Mouse (Mus musculus) midbrain, embryonic 10.5 days (tissue): ENCODE data around the gene Nudt8. TPM values are rescaled to one million over a fixed set of nuclear protein-coding genes. Genes with fewer than 3 reads are reported as not detected.
"Not testable (repeated sequence)": the region's sequence is repeated elsewhere in the genome, so short reads cannot be mapped to it uniquely, and the experiment has no call there.

Experiments used
- DNase-seq: peaks from one replicate; pipeline ENCODE4 v3.0.0-alpha.2; 2017; ENCODE audit warnings: low spot score
- H3K27ac ChIP-seq: fragments of 300-500 bp; sonication (generic); replicated peaks from 2 replicates; pipeline ENCODE4 v1.5.1; 2016; ENCODE audit warnings: mild to moderate bottlenecking
- H3K27me3 ChIP-seq: fragments of 300-500 bp; sonication (generic); 2 replicates; pipeline ENCODE4 v1.6.1; 2016; ENCODE audit warnings: low read depth, mild to moderate bottlenecking; ENCODE audit not compliant: poor library complexity, severe bottlenecking
- H3K36me3 ChIP-seq: fragments of 300-500 bp; sonication (generic); 2 replicates; pipeline ENCODE4 v1.6.1; 2016; ENCODE audit warnings: mild to moderate bottlenecking, moderate library complexity
- H3K4me1 ChIP-seq: fragments of 300-500 bp; sonication (generic); 2 replicates; pipeline ENCODE4 v1.6.1; 2016
- H3K4me3 ChIP-seq: fragments of 300-500 bp; sonication (generic); 2 replicates; pipeline ENCODE4 v1.5.1; 2016; ENCODE audit warnings: mild to moderate bottlenecking, moderate library complexity
- H3K9me3 ChIP-seq: fragments of 300-500 bp; sonication (generic); replicated peaks from 2 replicates; pipeline ENCODE4 v1.6.1; 2016; ENCODE audit warnings: mild to moderate bottlenecking
- WGBS: fragments of 180-500 bp; shearing (Covaris S2); methylation state at CpG from one replicate; pipeline ENCODE4 v1.1.7; 2016; 5-methylcytosine and 5-hydroxymethylcytosine counted together
- polyA plus RNA-seq: library from polyadenylated mRNA; unstranded; fragments of >200 nt; fragmentation: Nextera tagmentation; extraction: Ambion mirVana; gene quantifications from 2 replicates; pipeline ENCODE4 v1.2.1, GENCODE M21; 2016

The Nudt8 gene
- polyA plus RNA-seq, 1 experiment from 2014 or later = 20.2 TPM

DNA sequence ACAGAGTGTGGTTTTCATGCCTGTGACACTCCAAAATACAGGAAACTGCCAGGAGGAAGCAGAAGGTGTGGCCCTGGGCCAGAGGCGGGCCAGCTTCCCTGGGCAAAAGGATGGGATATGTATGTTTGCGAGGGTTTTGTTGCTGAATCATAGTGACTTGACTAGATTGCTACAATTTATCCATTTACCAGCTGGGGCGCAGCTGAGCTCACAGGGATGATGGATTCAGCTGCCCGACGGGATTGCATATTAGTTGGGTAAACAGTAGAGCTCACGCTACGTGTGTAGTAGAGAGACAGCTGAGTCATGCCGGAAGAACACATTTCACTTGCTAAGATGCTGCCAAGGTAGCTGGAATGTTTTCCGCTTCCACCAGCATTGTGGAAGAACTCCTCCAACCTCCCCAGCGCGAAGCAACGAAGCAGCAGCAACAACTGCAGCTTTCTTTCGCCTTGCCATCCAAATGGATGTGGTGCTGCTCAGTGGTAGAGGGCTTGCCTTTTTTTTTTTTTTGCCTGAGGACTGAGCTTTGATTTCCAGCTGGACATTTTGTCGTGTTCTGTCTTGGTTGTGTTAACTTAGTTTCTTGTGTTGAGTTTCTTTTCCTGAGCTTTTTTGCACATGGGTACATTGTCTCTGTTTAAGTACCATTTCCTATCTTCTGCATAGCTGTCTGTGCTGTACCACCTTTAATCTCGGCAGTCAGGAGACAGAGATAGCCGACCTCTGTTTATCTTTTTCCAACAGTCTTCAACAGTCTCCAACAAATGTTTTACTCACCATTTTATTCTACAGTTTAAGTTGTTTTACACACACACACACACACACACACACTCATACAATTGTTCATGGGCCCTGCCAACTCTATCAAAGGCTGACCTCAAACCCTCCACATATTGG is 45.8 kb downstream of the Nudt8 start, which contains the start of gene Gstp2:
Gene Gstp2 (minus strand): TSS at position 58 of the 900 bp plus-strand sequence.
- 66% methylated on average over 16 of the region's 16 CpGs for WGBS
- 0 out of 2 replicates have a peak, but pooled peaks cover 2% of the 10 kb centered on the region for H3K4me1 ChIP-seq
- no peaks in the 10 kb centered on the region for H3K9me3 ChIP-seq
- no peaks in the 10 kb centered on the region for H3K27me3 ChIP-seq
- H3K36me3 ChIP-seq = no peaks in the 10 kb centered on the region
- no peak within 1 kb of the TSS for H3K4me3 ChIP-seq
- peak; percentile 30 for DNase-seq
- H3K27ac ChIP-seq = no peak within 1 kb of the TSS

- Histone ChIP-seq H3K4me1 (0 out of 2 replicates have a peak, but pooled peaks cover 2% of the 10 kb centered on the region), H3K4me3 (no peak overlapping the region), H3K9me3 (no peaks in the 10 kb centered on the region), H3K36me3 (no peaks in the 10 kb centered on the region), H3K27me3 (no peaks in the 10 kb centered on the region), H3K27ac (no peak overlapping the region)
- DNase-seq = no peak
- WGBS = 85% methylated on average over 8 of the region's 8 CpGs
Observed at GRCm38 (mm10) chr19:4046866-4047254, 46.5 kb downstream of the Nudt8 start.

GRCm38 (mm10) chr19:4047859-4048258 is 47.5 kb downstream of the Nudt8 start:
- Histone ChIP-seq H3K9me3 (no peaks in the 10 kb centered on the region), H3K27ac (no peak overlapping the region), H3K4me1 (0 out of 2 replicates have a peak, but pooled peaks cover 2% of the 10 kb centered on the region), H3K36me3 (no peaks in the 10 kb centered on the region), H3K27me3 (no peaks in the 10 kb centered on the region), H3K4me3 (no peak overlapping the region)
- WGBS = 19% methylated on average over 4 of the region's 4 CpGs
- DNase-seq = peak; percentile 76

DNA sequence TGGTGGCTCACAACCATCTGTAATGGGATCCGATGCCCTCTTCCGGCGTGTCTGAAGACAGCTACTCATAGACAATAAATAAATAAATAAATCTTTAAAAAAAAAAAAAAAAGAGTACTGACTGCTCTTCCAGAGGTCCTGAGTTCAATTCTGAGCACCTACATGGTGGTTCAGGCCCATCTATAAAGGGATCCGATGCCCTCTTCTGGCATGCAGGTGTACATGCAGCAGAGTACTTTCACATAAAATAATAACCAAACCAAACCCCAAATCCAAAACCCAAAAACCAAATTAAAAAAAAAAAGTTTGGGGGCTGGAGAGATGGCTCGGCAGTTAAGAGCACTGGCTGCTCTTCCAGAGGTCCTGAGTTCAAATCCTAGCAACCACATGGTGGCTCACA is 48.7 kb downstream of the Nudt8 start:
- H3K36me3 ChIP-seq, H3K27me3 ChIP-seq, H3K9me3 ChIP-seq, H3K4me3 ChIP-seq, H3K27ac ChIP-seq, DNase-seq, H3K4me1 ChIP-seq: not testable (repeated sequence)
- 80% methylated on average over 5 of the region's 5 CpGs for WGBS

- no peak for DNase-seq
- Histone ChIP-seq H3K9me3 (no peaks in the 10 kb centered on the region), H3K4me3 (no peak overlapping the region), H3K36me3 (no peaks in the 10 kb centered on the region), H3K27ac (no peak overlapping the region), H3K4me1 (peaks cover 3% of the 10 kb centered on the region; the same call in 1 of the 2 replicates), H3K27me3 (no peaks in the 10 kb centered on the region)
- WGBS = 95% methylated on average over 5 of the region's 5 CpGs
Observed at GRCm38 (mm10) chr19:4051016-4051415, 50.6 kb downstream of the Nudt8 start.

Other genes with a start within 250 kb of the Nudt8 start
- gene Kmt5b, start 233.2 kb upstream of the Nudt8 start, polyA plus RNA-seq = 29.7 and 38.3 TPM in 2 replicates
- gene Chka, start 148.8 kb upstream of the Nudt8 start, polyA plus RNA-seq = 58.6 and 59.1 TPM in 2 replicates
- gene Tcirg1, start 93.4 kb upstream of the Nudt8 start, polyA plus RNA-seq = 17.0 and 17.6 TPM in 2 replicates
- 251 and 262 TPM in 2 replicates for gene Ndufs8, start 87.8 kb upstream of the Nudt8 start, polyA plus RNA-seq
- gene Aldh3b1, start 70.8 kb upstream of the Nudt8 start, polyA plus RNA-seq = 0.73 TPM in 2 replicates
- gene Unc93b1, start 65.4 kb upstream of the Nudt8 start, polyA plus RNA-seq = 5.1 and 8.0 TPM in 2 replicates
- not detected in 2 replicates for gene Aldh3b3, start 41.9 kb upstream of the Nudt8 start, polyA plus RNA-seq
- gene Aldh3b2, start 28.3 kb upstream of the Nudt8 start, polyA plus RNA-seq = 0.21 and 0.35 TPM in 2 replicates
- 1.1 and 2.0 TPM in 2 replicates for gene Acy3, start 14.0 kb upstream of the Nudt8 start, polyA plus RNA-seq
- not detected in 2 replicates for gene Tbx10, start 7.8 kb upstream of the Nudt8 start, polyA plus RNA-seq
- 2.4 and 2.8 TPM in 2 replicates for gene Gm49405, start within 50 bp of the Nudt8 start, polyA plus RNA-seq
- gene Doc2g, start 2.7 kb downstream of the Nudt8 start, polyA plus RNA-seq = 2.2 and 3.5 TPM in 2 replicates
- 188 and 207 TPM in 2 replicates for gene Ndufv1, start 12.2 kb downstream of the Nudt8 start, polyA plus RNA-seq
- gene Gstp1, start 37.4 kb downstream of the Nudt8 start, polyA plus RNA-seq = 400 and 417 TPM in 2 replicates
- 1.0 and 2.8 TPM in 2 replicates for gene Gstp2, start 45.4 kb downstream of the Nudt8 start, polyA plus RNA-seq
- 0.23 TPM in 1 of 2 replicates, not detected in the other for gene Gstp3, start 59.0 kb downstream of the Nudt8 start, polyA plus RNA-seq
- gene Cabp2, start 81.0 kb downstream of the Nudt8 start, polyA plus RNA-seq = not detected in 2 replicates
- 76.2 and 82.5 TPM in 2 replicates for gene Cdk2ap2, start 96.6 kb downstream of the Nudt8 start, polyA plus RNA-seq
- 12.8 and 15.1 TPM in 2 replicates for gene Pitpnm1, start 99.4 kb downstream of the Nudt8 start, polyA plus RNA-seq
- 60.6 and 61.7 TPM in 2 replicates for gene Aip, start 125.3 kb downstream of the Nudt8 start, polyA plus RNA-seq
- gene Gpr152, start 139.2 kb downstream of the Nudt8 start, polyA plus RNA-seq = not detected in 2 replicates
- gene Cabp4, start 143.5 kb downstream of the Nudt8 start, polyA plus RNA-seq = not detected in 2 replicates
- 133 and 138 TPM in 2 replicates for gene Coro1b, start 148.0 kb downstream of the Nudt8 start, polyA plus RNA-seq
- gene Ptprcap, start 153.0 kb downstream of the Nudt8 start, polyA plus RNA-seq = 0.67 TPM in 1 of 2 replicates, not detected in the other
- gene Rps6kb2, start 162.8 kb downstream of the Nudt8 start, polyA plus RNA-seq = 58.8 and 71.4 TPM in 2 replicates
- gene Carns1, start 174.9 kb downstream of the Nudt8 start, polyA plus RNA-seq = 2.8 and 4.1 TPM in 2 replicates
- 0.85 and 1.2 TPM in 2 replicates for gene Tbc1d10c, start 190.7 kb downstream of the Nudt8 start, polyA plus RNA-seq
- 1,003 and 1,059 TPM in 2 replicates for gene Ppp1ca, start 191.5 kb downstream of the Nudt8 start, polyA plus RNA-seq
- 58.9 and 60.3 TPM in 2 replicates for gene Rad9a, start 201.1 kb downstream of the Nudt8 start, polyA plus RNA-seq
- gene Clcf1, start 213.7 kb downstream of the Nudt8 start, polyA plus RNA-seq = 0.65 and 0.74 TPM in 2 replicates
- gene AC109138.7, start 213.8 kb downstream of the Nudt8 start, polyA plus RNA-seq = not detected in 2 replicates
- gene Pold4, start 231.3 kb downstream of the Nudt8 start, polyA plus RNA-seq = 12.2 and 15.6 TPM in 2 replicates